Mouse (Mus musculus) thymus, adult 2 months (tissue): ENCODE results near the gene Stat4.

Source experiments
- CTCF ChIP-seq: fragments of 200-500 bp; IDR thresholded peaks from 2 replicates; pipeline ENCODE4 v1.5.1; 2012; ENCODE audit warnings: mild to moderate bottlenecking, control low read depth, low read length, moderate library complexity, borderline replicate concordance; ENCODE audit not compliant: control insufficient read depth, poor library complexity, insufficient read depth; ENCODE audit errors: extremely low read depth
- POLR2A ChIP-seq: fragments of 200-500 bp; IDR thresholded peaks from 2 replicates; pipeline ENCODE4 v1.6.1; 2012; ENCODE audit warnings: mild to moderate bottlenecking, low read length, control low read depth, moderate library complexity; ENCODE audit not compliant: control insufficient read depth, poor library complexity, insufficient read depth; ENCODE audit errors: extremely low read depth

- TF ChIP-seq CTCF, result no peak
- no peak for TF ChIP-seq POLR2A
Measured at GRCm38 (mm10) chr1:51968994-51969393, 18.0 kb upstream of the Stat4 start.
